Mouse (Mus musculus): Measurements from ENCODE around the gene Stk10.

The Stk10 gene

DNA sequence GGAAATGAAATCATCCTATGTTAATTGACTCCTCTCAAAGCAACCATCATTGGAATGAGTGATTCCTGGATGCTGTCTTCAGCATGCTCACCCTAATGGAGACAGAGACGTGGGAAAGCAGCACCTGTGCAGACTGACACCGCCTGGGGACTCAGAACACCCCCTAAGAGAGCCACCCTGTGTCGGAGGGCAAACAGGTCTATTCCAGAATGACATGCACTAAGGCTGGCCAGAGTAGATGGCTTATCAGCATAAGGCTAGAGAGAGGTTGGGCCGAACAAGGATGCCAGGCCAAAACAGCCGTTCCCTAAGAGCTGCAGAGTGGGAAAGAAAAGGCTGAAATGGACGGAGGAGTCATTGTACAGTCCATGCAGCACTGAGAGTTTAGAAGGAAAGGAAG lies 93.0 kb downstream of the Stk10 start:
- DNase-seq (ENCODE audit: low spot score in 2 of 2) = no peak

- no peak for DNase-seq (ENCODE audit: low spot score in 2 of 2)
Observed at GRCm38 (mm10) chr11:32627900-32628299, 94.8 kb downstream of the Stk10 start.

DNA sequence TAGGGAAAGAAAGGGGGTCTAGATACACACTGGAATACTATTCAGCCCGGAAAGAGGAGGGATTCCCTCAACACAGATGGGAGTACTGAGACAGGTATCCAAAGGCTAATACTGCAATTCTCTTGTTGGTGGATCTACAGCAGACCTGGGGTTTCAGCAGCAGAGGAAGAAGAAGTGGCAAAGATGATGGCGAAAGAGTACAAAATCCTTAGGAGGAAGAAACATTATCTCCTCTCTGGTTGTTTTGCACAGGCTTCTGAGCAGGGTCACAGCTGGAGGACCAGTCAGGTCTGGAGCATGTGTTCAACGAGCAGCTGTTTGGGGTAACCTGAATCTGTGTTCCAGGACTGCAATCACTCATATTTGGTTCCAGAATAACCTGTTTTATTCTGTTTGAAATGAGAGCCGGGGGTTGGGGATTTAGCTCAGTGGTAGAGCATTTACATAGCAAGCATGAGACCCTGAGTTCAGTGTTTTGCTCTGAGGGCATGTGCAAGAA lies 96.7 kb downstream of the Stk10 start:
- DNase-seq (ENCODE audit: low spot score in 2 of 2) = no peak

GRCm38 (mm10) chr11:32632671-32633070 lies 99.6 kb downstream of the Stk10 start:
- no peak for DNase-seq (ENCODE audit: low spot score in 2 of 2)

- DNase-seq (ENCODE audit: low spot score in 2 of 2) = no peak
Observed at GRCm38 (mm10) chr11:32633542-32633941, 100.4 kb downstream of the Stk10 start.

GRCm38 (mm10) chr11:32634143-32634542 lies 101.0 kb downstream of the Stk10 start:
- DNase-seq (ENCODE audit: low spot score in 2 of 2) = no peak

GRCm38 (mm10) chr11:32634842-32635241 lies 101.7 kb downstream of the Stk10 start:
- no peak for DNase-seq (ENCODE audit: low spot score in 2 of 2)

GRCm38 (mm10) chr11:32636275-32636674 lies 103.2 kb downstream of the Stk10 start:
- no peak for DNase-seq (ENCODE audit: low spot score in 2 of 2)

DNA sequence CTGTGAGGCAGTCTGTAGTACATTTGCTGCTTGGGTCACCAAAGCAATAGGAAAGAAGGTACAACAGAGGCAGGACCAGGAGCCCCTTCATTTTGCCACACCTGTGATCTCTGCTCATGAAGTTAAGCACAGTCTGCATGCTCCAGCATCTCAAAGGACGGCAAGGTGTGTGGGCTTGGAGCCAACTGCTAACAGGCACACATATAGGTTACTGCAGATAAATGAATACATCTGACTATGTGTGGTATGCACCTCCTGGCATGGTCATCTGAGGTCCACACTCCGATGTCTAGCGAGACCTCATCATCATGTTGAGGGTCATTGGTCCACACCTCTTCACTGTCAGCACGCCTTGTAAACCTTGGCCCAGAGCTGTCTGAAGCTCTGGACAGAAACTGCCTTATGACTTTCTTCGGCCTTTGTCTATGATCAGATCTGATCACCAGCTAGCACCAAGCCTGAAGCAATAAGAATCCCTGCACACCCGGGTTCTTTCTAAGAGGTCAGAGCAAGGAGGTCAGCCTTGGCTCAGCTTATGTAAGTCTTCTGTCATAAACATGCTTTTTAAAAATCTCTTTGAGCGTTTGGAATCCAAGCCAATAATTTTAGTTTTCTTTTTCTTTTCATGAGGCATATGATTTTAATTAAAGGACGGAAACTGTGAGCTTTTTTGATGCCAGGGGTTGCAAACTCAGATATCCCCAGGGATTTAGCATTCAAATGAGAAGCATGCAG lies 105.6 kb downstream of the Stk10 start:
- DNase-seq (ENCODE audit: low spot score in 2 of 2) = peak; percentile 34 to 35

DNA sequence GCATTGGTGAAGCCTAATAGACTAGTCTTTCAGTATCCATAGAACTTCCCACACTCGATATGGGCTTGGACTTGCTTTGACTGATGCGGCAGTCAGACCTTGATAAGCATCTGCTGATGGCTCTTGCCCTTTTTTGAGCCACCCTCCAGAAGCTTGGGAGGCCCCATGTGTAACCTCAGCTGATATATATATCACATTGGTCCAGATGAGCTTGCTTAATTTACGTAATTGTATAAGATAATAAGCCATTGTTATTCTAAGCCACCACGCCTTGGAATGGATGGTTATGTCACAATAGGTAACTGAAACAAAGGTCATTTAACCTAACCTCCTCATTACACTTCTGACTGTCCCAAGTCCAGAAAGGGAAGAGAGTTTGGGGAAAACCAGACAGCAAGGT lies 107.5 kb downstream of the Stk10 start:
- DNase-seq (ENCODE audit: low spot score in 2 of 2) = no peak

GRCm38 (mm10) chr11:32642249-32642876 lies 109.3 kb downstream of the Stk10 start, which contains the start of gene Fbxw11:
Gene Fbxw11, plus strand, starts transcription at chr11:32642724.
- peak; percentile 93 to 94 for DNase-seq (ENCODE audit: low spot score in 2 of 2)

DNA sequence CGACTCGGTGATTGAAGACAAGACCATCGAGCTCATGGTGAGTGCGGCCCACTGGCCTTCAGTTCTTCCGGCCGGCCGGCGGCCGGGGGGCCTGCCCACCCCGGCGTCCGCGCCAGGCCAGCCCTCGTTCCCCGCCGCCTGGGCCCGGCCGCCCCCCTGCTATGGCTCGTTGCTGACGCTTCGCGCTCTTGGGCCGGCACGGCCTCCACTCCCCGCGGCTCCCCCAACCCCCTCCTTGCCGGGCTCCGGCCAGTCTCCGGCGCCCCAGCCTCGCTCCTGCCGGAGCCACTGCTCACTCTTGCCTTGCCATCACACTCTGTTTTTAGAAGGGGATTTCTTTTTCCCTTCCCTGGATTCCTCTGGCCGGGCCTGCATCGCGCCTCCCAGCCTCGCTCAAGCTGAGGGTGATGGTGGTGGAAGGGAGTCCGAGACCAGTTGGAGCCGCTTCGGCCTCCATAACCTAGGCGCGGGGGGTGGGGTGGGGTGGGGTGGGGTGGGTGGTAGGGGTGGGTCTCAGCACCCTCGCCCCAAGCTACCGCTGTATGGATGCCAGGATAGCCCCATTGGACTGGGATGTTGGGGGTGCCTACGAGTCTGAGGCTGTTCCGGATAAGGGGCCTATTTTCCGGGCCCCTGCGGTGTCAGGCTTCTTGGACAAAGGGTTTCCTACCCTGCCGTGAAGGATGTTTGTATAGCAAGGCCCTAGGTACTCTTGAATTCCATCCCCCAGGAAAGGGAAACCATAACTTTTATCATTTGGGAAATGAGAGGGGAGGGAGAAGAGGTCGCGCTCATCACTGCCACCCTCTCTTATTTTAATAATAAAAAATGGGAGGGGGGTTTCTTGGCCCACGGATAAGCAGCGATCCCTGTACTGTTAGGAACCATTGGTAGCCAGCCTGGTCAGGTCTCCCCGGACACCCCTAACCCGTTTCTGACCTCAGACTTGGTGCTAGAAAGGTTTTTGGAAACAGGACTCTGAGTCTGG lies 110.1 kb downstream of the Stk10 start:
- DNase-seq (ENCODE audit: low spot score in 2 of 2) = no peak

DNA sequence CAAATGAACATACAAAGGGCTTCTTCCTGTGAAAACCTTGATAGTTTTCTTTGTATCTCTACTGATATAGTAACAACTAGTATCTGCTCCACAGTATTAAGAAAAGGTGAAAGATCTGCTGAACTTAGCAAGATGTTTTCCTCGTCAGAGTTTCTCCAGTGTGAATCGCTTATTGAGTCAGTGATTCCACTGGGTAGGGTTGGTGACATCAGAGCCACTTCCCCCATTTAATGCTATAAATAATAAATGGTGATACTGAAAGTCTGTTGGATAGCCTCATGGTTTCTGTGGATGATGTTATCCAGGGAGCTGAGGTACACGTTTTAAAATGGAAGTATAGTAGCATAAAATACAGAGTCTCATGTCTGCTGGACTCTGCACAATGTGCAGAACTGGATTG lies 110.9 kb downstream of the Stk10 start:
- no peak for DNase-seq (ENCODE audit: low spot score in 2 of 2)

DNA sequence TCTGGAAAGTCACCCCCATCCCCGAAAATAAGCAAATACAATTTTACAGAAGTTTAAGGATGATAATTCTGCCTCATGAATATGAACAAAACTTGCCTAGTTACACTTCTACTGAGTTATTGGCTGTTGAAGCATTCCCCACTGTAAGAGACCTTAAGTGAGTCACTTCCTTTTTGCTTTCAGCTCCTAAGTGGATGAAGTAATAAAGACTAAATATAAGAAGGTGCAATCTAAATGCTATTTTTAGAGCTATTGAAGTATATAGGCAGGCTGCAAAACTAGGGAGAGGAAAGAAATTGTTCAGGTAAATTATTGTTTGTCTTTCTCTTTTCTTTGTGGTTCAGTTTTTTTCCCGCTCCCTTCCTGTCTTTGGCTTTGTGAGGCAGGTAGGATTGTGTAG lies 114.2 kb downstream of the Stk10 start:
- DNase-seq (ENCODE audit: low spot score in 2 of 2) = no peak

DNA sequence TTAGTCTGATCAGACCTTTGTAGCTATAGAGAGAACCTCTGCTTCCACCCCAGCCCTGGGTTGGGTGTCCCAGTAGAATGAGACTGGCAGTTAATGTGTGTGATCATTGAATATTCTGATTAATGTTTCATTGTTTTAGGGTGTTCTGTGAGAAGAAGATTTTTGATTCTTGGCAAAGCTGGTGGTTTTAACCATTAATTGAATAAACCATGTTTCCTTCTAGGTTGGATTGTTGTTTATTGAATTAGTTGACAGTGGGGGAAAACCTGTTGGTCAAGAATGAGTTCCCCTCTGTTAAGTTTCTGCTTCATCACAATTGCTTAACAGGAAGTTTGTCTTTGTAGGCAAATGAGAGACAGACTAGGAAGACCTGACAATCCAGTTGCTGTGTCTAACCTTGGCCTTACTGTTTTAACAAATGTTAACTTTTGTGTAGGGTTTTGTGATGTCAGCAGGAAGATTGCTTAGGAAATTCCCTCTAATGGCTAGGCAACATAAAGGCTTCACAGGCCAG lies 117.2 kb downstream of the Stk10 start:
- no peak for DNase-seq (ENCODE audit: low spot score in 2 of 2)

DNA sequence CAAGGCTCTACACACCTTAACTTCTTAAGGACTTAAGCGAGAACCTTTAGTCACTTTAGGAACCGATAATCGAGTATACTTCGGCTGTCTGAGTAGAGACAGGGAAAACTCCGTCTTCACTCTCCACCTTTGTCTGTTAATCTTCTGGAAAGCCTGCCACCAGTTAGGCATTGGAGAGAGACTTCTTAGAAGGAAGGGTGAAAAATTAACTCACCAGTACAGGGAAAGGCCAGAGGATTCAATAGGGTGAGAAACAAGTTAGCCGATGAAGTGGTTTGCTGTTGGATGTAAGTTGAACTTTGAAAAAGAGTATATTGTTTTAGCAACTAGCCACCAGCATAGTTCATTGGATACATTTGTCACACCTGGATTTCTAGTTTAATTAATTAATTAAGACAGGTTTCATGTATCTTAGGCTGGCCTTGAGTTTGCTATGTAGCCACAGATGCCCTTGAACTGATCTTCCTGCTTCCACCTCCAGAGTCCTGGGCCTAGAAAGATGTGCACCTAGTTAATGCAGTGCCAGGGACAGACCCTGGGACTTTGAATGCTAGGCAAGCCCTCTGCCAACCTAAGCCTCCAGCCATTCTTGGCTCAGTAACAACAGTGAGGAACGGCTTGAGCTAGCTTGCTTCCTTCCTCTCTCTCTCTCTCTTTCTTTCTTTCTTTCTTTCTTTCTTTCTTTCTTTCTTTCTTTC lies 117.9 kb downstream of the Stk10 start:
- DNase-seq (ENCODE audit: low spot score in 2 of 2) = no peak

DNA sequence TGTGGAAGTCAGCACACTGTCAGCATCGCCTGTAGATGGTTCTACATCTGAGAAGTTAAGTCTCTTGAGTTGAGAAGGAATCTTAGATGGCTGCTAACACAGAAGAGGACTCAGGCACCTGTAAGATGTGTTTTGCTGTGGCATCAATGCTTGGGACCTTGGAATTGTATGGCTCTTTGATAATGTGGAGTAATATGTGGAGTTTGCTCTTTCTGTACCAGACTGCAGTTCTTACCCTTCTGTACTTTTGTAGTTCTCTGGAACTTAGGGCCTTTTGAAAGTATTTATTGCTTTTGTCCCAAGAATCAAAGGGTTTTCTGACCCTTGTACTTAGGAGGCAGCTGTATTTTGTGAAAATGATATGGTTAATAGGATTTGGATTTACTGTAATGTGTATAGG lies 118.6 kb downstream of the Stk10 start:
- DNase-seq (ENCODE audit: low spot score in 2 of 2) = no peak

DNA sequence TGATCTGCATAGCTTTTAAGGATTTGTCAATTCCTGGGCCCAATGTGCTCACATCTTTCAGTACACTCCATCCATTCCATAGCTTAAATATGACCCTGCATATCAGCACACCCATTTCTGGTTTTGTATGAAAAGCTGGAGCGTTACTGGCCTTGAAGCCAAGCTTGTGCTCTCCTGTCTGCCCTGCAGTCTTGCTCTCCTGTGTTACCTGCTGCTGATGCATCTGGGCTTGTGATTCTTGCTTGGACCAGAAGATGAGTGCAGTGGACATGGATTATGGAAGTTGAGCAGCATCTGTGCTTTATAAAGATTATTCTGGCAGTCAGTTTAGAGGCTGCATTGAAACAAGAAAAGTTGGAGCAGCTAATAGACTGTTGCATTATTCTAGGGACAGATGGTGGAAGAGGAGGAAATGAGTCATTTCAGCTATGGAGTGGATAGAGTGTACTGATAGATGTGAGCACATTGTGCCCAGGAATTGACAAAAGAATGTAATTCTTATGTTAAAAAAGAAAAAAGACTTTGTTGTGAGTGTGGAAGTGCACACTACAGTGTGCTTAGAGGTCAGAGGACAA lies 129.1 kb downstream of the Stk10 start:
- no peak for DNase-seq (ENCODE audit: low spot score in 2 of 2)

DNA sequence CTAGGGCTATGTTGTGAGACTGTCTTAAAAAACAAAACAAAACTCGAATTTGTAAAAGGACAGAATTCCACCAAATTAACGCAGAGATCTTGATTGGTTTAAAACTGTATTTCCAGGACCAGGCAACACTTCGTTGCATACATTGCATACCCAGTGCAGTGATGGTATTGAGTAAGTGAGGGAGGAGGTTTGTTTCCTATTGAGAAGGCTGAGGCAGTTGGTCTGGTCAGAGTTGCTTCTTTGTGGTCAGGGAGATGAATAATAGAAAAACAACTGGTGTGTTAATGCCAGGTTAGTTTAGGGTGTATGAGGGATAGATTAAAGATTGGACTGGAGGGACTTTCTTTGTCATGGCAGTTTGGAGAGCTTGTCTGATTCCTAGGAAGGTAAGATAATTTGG lies 132.5 kb downstream of the Stk10 start:
- no peak for DNase-seq (ENCODE audit: low spot score in 2 of 2)

GRCm38 (mm10) chr11:32666983-32667382 lies 133.9 kb downstream of the Stk10 start:
- no peak for DNase-seq (ENCODE audit: low spot score in 2 of 2)

DNA sequence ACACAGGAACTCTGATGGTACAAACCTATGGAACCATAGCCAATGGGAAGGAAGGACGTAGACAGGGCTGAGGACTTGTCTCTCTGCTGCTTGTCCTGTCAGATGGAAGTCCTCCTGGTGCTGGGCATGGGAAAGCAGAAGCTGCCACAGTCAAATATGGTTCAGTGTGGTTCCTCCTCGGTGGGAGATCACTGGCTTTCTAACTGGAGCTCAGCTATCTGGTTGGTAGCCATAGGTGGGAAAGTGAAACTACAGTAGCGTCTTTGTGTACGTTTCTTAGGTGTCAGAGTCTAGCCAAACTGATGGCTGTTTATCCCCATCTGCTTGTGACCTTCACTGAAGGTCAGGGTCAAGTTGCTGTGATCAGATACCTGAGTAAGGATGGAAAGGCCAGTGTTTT lies 138.4 kb downstream of the Stk10 start:
- DNase-seq (ENCODE audit: low spot score in 2 of 2) = no peak
